Mouse (Mus musculus): ENCODE results near the gene Hcst. TPM values are rescaled to one million over a fixed set of nuclear protein-coding genes. Genes with fewer than 3 reads are reported as not detected.

The Hcst gene
- polyA plus RNA-seq, 1 experiment from 2014 or later, result 0.66 TPM

DNA sequence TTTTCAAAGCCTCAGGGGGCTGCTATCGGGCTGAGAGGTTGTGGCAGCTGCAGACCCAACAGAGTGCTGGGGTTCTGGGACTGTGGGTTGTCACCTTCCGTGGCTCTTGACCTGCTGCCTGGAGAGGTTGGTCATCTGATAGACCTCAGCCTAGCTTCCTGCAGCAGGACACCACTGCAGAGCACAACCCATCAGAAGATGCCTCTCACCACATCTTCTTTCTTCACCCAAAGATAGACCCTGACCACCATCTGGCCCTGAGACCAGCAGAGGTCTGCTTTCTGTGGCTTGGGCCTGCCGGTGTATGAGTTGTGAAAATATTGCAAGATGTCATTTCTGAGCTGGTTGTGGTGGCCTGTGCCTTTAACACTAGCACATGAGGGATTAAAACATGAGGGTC lies 8.6 kb downstream of the Hcst start:
- Histone ChIP-seq H3K36me3 (no peaks in the 10 kb centered on the region), H3K9ac (no peak overlapping the region), H3K27me3 (replicated peaks) (peaks cover 8% of the 10 kb centered on the region; the same call in 1 of the 2 replicates), H3K27ac (replicated peaks) (no peak overlapping the region), H3K4me1 (no peaks in the 10 kb centered on the region), H3K9me3 (no peaks in the 10 kb centered on the region), H3K4me3 (no peak overlapping the region), H3K4me2 (no peak overlapping the region)
- 68% methylated on average over 3 of the region's 3 CpGs for WGBS
- ATAC-seq (ENCODE audit: extremely low read depth, insufficient number of reproducible peaks, low FRiP score, low TSS enrichment), result no peak

DNA sequence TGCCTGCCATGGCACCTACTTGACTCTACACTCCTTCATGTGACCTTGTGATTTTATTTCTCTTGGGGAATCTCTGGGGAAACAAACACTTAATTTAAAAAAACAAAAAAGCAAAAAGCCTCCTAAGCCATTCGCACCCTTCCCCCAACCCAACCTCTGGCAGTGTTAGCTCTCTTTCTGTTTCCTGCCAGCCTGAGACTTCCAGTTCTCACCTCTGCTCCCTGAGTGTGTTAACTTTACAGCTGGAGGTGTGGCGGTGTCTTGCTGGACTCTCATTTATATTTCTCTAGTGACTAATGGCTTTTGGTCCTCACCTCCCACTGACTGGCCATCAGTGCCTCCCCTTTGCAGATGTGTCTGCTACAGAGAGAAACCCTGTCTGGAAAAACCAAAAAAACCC lies 9.9 kb downstream of the Hcst start:
- H3K36me3 ChIP-seq, result no peaks in the 10 kb centered on the region
- no peaks in the 10 kb centered on the region for H3K9me3 ChIP-seq
- no peak for ATAC-seq (ENCODE audit: extremely low read depth, insufficient number of reproducible peaks, low FRiP score, low TSS enrichment)
- peaks cover 8% of the 10 kb centered on the region; the same call in 1 of the 2 replicates for H3K27me3 ChIP-seq (replicated peaks)
- H3K4me3 ChIP-seq, result no peak overlapping the region
- no peaks in the 10 kb centered on the region for H3K4me1 ChIP-seq
- H3K27ac ChIP-seq (replicated peaks), result no peak overlapping the region
- H3K4me2 ChIP-seq, result no peak overlapping the region
- 45% methylated on average over 2 of the region's 2 CpGs for WGBS
- H3K9ac ChIP-seq, result no peak overlapping the region

DNA sequence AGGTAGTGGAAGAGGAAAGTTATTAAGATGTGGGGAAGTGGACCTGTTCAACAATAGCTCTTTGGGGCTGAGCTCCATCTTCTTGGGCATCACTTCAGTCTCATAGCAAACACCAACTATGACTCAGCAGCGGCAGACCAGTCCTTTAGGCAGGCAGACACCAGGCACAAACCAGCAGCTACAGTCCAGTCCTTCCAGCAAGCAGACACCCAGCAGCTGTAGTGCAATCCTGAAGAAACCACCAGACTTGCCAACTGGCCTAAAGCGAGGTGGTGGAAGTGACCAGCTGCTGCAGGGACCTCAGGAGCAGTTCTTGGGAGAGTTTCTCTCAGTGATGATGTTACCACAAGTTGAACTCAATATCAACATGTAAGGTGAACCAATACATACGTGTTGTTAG lies 11.0 kb downstream of the Hcst start:
- H3K27me3 ChIP-seq (replicated peaks), result peaks cover 8% of the 10 kb centered on the region; the same call in 1 of the 2 replicates
- ATAC-seq (ENCODE audit: extremely low read depth, insufficient number of reproducible peaks, low FRiP score, low TSS enrichment), result no peak
- no peak overlapping the region for H3K9ac ChIP-seq
- no peaks in the 10 kb centered on the region for H3K4me1 ChIP-seq
- no peak overlapping the region for H3K4me2 ChIP-seq
- WGBS, result 76% methylated on average over 3 of the region's 3 CpGs
- no peak overlapping the region for H3K4me3 ChIP-seq
- H3K9me3 ChIP-seq, result no peaks in the 10 kb centered on the region
- H3K27ac ChIP-seq (replicated peaks), result no peak overlapping the region
- H3K36me3 ChIP-seq, result no peaks in the 10 kb centered on the region

DNA sequence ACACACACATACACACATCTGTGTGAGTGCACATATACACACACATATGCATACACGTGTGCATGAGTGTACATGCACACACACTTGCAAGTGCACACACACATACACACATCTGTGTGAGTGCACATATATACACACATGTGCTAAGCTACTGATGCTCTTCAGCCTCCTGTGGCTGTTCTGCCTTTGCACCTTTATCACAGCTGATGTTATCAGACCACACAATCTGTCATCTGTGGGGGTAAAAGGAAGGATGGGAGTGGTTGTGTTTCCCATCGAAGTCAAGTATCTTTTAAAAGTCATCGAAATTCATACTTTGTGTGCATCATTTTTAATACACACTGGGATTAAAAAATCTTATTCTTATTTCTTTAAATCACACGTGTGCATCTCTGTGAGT lies 17.3 kb downstream of the Hcst start:
- Histone ChIP-seq H3K4me1 (no peaks in the 10 kb centered on the region), H3K9me3 (no peaks in the 10 kb centered on the region), H3K36me3 (no peaks in the 10 kb centered on the region), H3K27me3 (replicated peaks) (no peaks in the 10 kb centered on the region; the same call in 1 of the 2 replicates), H3K4me2 (no peak overlapping the region), H3K9ac (no peak overlapping the region), H3K4me3 (no peak overlapping the region), H3K27ac (replicated peaks) (no peak overlapping the region)
- WGBS, result 53% methylated on average over 4 of the region's 4 CpGs
- ATAC-seq (ENCODE audit: extremely low read depth, insufficient number of reproducible peaks, low FRiP score, low TSS enrichment), result no peak

DNA sequence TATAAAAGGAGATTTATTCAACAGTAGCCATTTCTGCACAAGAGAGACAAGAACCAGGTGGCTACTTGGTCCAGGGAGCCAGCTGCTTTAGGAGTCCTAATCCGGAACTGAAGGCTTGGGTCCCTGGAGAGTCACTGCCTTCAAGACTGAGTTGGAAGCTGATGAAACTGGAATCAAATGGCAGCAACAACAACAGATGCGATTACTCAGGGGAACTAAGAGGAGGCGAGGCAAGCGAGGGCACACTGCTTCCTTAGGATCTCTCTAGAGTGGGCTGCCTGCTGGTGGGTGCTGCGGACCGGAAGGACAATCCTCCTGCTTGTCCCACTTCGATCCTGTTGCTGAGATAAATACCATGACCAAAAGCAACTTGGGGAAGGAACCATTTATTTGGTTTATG lies 20.0 kb downstream of the Hcst start:
- Histone ChIP-seq H3K9me3 (no peaks in the 10 kb centered on the region), H3K27me3 (replicated peaks) (no peaks in the 10 kb centered on the region; the same call in 1 of the 2 replicates), H3K4me3 (no peak overlapping the region), H3K9ac (no peak overlapping the region), H3K27ac (replicated peaks) (no peak overlapping the region), H3K36me3 (no peaks in the 10 kb centered on the region), H3K4me1 (no peaks in the 10 kb centered on the region), H3K4me2 (no peak overlapping the region)
- no peak for ATAC-seq (ENCODE audit: extremely low read depth, insufficient number of reproducible peaks, low FRiP score, low TSS enrichment)
- WGBS, result 51% methylated on average over 7 of the region's 7 CpGs

DNA sequence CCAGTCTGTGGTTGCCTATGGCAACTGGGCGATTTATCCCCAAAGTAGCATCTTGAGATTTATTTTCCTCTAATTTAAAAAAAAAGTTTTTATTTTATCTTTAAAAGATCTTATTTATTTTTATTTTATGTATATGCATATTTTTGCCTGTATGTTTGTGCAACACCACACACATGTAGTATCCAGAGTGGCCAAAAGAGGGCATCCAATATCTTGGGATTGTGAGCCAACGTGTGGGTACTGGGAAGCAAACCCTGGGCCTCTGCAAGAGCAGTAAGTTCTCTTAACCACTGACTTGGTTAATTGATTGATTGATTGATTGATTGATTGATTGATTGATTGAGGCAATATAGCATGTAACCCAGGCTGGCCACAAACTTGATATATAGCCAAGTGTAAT lies 24.8 kb downstream of the Hcst start:
- H3K27me3 ChIP-seq (replicated peaks), result no peaks in the 10 kb centered on the region
- no peaks in the 10 kb centered on the region for H3K36me3 ChIP-seq
- ATAC-seq (ENCODE audit: extremely low read depth, insufficient number of reproducible peaks, low FRiP score, low TSS enrichment), result no peak
- no peaks in the 10 kb centered on the region; the same call in 1 of the 2 replicates for H3K4me1 ChIP-seq
- H3K9me3 ChIP-seq, result no peaks in the 10 kb centered on the region
- no peak overlapping the region for H3K4me3 ChIP-seq
- H3K4me2 ChIP-seq, result no peak overlapping the region
- 41% methylated on average over 2 of the region's 2 CpGs for WGBS
- no peak overlapping the region for H3K9ac ChIP-seq
- peak overlapping the region; percentile 63; the same call in 1 of the 2 replicates for H3K27ac ChIP-seq (replicated peaks)

DNA sequence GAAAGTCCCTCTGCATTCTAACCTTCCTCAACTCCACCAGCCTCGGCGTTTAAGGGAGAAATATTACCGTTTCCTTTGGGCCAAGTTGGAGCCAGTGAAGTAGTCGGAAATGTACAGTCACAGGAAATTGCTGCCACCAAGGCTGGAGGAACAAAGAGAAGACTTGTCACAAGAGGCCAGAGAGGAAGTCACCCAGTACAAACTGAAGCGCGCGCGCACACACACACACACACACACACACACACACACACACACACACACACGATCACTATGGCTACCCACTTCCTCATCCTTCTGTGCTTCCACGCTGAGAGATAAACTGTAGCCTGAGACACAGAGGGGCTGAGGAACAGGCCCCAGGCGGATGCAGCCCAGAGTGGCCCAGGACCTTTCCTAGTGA lies 25.3 kb downstream of the Hcst start:
- no peak overlapping the region for H3K4me2 ChIP-seq
- H3K9ac ChIP-seq, result no peak overlapping the region
- no peaks in the 10 kb centered on the region for H3K27me3 ChIP-seq (replicated peaks)
- H3K4me1 ChIP-seq, result no peaks in the 10 kb centered on the region; the same call in 1 of the 2 replicates
- WGBS, result 33% methylated on average over 7 of the region's 11 CpGs
- peak; percentile 19; the same call in 1 of the 2 replicates for ATAC-seq (ENCODE audit: extremely low read depth, insufficient number of reproducible peaks, low FRiP score, low TSS enrichment)
- H3K27ac ChIP-seq (replicated peaks), result peak overlapping the region; percentile 63
- H3K9me3 ChIP-seq, result no peaks in the 10 kb centered on the region
- H3K36me3 ChIP-seq, result no peaks in the 10 kb centered on the region
- H3K4me3 ChIP-seq, result no peak overlapping the region

DNA sequence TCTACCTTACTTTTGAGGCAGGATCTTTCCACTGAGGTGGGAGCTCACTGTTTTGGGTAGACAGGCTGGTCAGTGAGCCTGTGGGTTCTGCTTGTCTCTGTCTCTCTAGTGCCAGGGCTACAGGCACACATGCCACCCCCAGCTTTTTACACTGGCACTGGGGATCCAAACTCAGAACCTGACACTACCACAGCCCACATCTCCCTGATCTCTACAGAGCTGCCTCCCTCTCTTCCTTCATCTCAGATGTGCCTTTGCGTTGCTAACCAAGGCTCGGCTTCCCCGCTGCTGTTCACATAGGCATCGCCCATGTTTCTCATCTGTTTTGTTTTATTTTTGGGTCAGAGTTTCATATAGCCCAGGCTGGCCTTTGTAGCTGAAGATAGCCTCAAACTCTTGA lies 26.0 kb downstream of the Hcst start:
- no peaks in the 10 kb centered on the region for H3K9me3 ChIP-seq
- 80% methylated on average over 4 of the region's 4 CpGs for WGBS
- H3K36me3 ChIP-seq, result no peaks in the 10 kb centered on the region
- H3K4me1 ChIP-seq, result no peaks in the 10 kb centered on the region; the same call in 1 of the 2 replicates
- no peak overlapping the region for H3K4me3 ChIP-seq
- no peak for ATAC-seq (ENCODE audit: extremely low read depth, insufficient number of reproducible peaks, low FRiP score, low TSS enrichment)
- no peaks in the 10 kb centered on the region for H3K27me3 ChIP-seq (replicated peaks)
- no peak overlapping the region for H3K4me2 ChIP-seq
- peak overlapping the region; percentile 63 for H3K27ac ChIP-seq (replicated peaks)
- no peak overlapping the region for H3K9ac ChIP-seq

DNA sequence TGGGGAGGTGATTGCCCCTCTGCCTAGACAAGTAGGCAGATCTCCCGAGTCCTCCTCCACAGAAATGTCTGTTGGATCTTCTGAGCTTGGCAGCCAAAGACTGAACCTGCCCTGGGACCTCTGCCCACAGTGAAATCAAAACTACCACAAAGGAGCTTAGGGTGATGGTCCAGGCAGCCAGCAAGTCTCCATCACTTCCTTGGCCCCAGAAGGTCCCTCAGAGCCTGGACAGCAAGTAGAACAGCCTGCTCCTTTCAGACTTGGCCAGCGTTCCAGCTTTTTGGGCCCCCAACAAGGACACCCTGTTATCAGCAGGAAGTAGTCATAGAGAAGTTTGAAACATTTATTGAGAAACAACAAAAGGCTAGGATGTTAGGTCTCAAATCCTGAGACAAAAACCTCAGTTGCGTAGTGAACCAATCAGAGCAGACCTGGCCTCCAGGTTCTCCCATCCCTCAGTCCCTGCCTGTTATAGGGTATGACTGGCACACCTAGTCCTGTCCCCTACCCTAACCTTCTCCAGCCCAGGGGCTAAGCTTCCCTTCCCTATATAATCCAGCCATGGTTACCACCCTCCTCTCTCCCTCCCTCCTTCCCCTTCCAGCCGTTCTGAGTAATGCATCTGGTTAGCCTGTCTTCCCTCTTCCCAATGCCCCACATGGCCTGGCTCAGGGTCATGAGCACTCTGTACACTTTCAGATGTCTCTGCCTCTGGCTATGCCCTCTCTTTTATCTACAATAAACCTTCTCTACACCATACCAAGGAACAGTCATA lies 26.7 kb downstream of the Hcst start:
- WGBS, result 59% methylated on average over 4 of the region's 4 CpGs
- H3K27ac ChIP-seq (replicated peaks), result no peak overlapping the region
- no peak for ATAC-seq (ENCODE audit: extremely low read depth, insufficient number of reproducible peaks, low FRiP score, low TSS enrichment)

DNA sequence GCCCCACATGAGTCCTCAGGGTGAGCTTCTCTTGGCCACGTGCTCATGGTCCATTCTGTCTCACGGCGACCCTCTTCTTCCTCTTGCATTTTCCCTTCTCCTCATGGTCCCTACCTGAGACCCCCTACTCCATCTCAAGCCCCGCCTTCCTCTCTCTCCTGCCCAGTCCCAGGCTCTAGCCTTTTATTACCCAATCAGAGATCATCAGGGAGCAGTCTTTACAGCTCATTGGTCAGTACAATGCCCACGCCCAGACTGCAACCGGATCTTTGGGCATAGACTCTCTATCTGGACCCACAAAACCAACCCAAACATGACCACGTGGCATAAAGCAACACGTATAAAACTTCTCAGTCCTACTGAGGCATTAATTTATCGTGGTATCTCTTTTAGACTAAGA lies 35.5 kb downstream of the Hcst start:
- H3K9me3 ChIP-seq, result no peaks in the 10 kb centered on the region
- H3K9ac ChIP-seq, result no peak overlapping the region
- 0 out of 2 replicates have a peak, but pooled peaks cover 11% of the 10 kb centered on the region for H3K27me3 ChIP-seq (replicated peaks)
- ATAC-seq (ENCODE audit: extremely low read depth, insufficient number of reproducible peaks, low FRiP score, low TSS enrichment), result no peak
- H3K4me2 ChIP-seq, result no peak overlapping the region
- H3K4me1 ChIP-seq, result no peaks in the 10 kb centered on the region
- H3K4me3 ChIP-seq, result no peak overlapping the region
- 82% methylated on average over 9 of the region's 9 CpGs for WGBS
- no peak overlapping the region for H3K27ac ChIP-seq (replicated peaks)
- H3K36me3 ChIP-seq, result no peaks in the 10 kb centered on the region

More for the DNA sequence above, 26.7 kb downstream of the Hcst start:
- H3K4me2 ChIP-seq, result no peak overlapping the region
- no peaks in the 10 kb centered on the region for H3K27me3 ChIP-seq (replicated peaks)
- no peaks in the 10 kb centered on the region; the same call in 1 of the 2 replicates for H3K4me1 ChIP-seq
- H3K9me3 ChIP-seq, result no peaks in the 10 kb centered on the region
- no peak overlapping the region for H3K9ac ChIP-seq
- no peaks in the 10 kb centered on the region for H3K36me3 ChIP-seq
- no peak overlapping the region for H3K4me3 ChIP-seq

DNA sequence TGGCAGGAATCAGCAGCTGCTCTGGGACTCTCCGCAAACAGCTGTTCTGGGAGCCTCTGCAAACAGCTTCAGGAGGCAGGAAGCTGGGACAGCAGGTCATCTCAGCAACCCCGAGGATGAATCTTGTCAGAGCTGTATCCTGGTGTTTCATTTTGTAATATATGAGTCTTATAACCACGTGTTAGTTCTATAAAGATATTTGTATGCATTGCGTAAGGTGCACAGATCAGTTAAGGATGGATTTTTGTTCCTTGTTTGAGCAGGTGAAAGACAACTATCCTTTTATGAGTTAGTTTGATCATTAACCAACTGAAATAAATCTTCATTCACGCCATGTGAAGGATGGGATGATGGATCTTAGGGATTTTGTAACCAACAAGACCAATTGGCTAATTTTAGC lies 39.6 kb downstream of the Hcst start:
- Histone ChIP-seq H3K9me3 (no peaks in the 10 kb centered on the region), H3K4me1 (no peaks in the 10 kb centered on the region), H3K36me3 (no peaks in the 10 kb centered on the region), H3K27ac (replicated peaks) (no peak overlapping the region), H3K27me3 (replicated peaks) (peaks cover 14% of the 10 kb centered on the region), H3K4me2 (no peak overlapping the region), H3K9ac (no peak overlapping the region), H3K4me3 (no peak overlapping the region)
- WGBS, result 49% methylated on average over 5 of the region's 5 CpGs
- no peak for ATAC-seq (ENCODE audit: extremely low read depth, insufficient number of reproducible peaks, low FRiP score, low TSS enrichment)

DNA sequence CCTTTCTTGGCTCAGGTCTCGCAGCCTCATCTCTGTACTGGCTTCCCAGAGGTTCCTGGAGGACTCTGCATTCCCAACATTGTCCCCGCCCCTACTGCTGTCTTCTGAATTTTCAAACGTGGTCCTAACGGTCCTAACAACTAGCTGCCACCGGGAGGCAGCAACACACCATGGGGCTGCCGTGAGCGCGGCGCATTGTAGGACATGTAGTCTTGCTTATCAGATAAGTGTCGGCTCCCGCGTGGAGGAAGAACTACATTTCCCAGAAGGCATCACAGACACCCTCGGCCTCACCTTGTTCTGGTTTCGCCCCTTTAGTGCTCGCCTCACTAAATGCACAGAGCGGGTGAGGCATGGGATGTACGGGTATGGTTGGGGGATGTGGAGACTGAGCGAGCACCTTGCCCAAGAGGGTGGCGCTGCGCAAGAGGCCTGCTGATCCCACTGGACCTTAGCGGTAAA lies 46.1 kb downstream of the Hcst start:
- Histone ChIP-seq H3K4me1 (peaks cover 4% of the 10 kb centered on the region; the same call in 1 of the 2 replicates), H3K9ac (peak overlapping the region; percentile 78), H3K27ac (replicated peaks) (no peak overlapping the region), H3K36me3 (no peaks in the 10 kb centered on the region), H3K27me3 (replicated peaks) (peaks cover 14% of the 10 kb centered on the region), H3K9me3 (no peaks in the 10 kb centered on the region), H3K4me3 (peak overlapping the region; percentile 54), H3K4me2 (peak overlapping the region; percentile 75)
- WGBS, result under 1% methylated on average over 21 of the region's 21 CpGs
- ATAC-seq (ENCODE audit: extremely low read depth, insufficient number of reproducible peaks, low FRiP score, low TSS enrichment), result peak; percentile 91

All from heart, embryonic 13.5 days (tissue).